Mouse (Mus musculus): ENCODE results near the gene Sub1. TPM values are rescaled to one million over a fixed set of nuclear protein-coding genes. Genes with fewer than 3 reads are reported as not detected.

The Sub1 gene
- total and polyA plus RNA-seq, 3 experiments = 7.5 to 90.7 (median 76.8) TPM

DNA sequence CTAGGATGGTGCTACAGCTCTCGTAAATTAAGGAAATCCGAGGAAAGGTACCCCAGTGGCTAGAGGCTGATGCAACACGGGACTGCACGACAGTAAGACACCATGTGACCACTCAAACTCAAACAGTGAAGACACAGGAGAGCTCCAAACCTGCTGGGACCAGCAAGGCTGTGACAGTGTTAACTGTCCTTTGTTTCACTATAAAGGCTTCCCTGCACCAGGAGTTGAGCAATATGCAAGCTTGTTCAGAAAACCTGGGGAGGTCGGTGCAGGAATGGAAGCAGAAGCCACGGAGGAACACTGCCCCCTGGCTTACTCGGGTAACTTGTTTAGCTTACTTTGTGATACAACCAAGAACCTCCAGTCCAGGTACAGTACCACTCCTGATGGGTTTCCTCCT lies 40.4 kb upstream of the Sub1 start:
- DNase-seq = no peak
- Histone ChIP-seq H3K27ac (no peak overlapping the region), H3K4me3 (no peak overlapping the region), H3K9ac (ENCODE audit: low read depth, low read length) (no peak overlapping the region), H3K36me3 (ENCODE audit: control insufficient read depth, insufficient read depth, low read length) (no peaks in the 10 kb centered on the region), H3K79me2 (replicated peaks; ENCODE audit: control insufficient read depth, insufficient read depth, low read length) (no peaks in the 10 kb centered on the region), H3K27me3 (ENCODE audit: control insufficient read depth, insufficient read depth, low read length) (no peaks in the 10 kb centered on the region), H3K4me1 (ENCODE audit: control insufficient read depth, insufficient read depth, low read length) (peaks cover 1% of the 10 kb centered on the region; the same call in 1 of the 2 replicates)
- TF ChIP-seq CTCF (IDR thresholded peaks at IDR 0.05) (peak; percentile 51), POLR2A (IDR thresholded peaks at IDR 0.05; ENCODE audit: insufficient read depth, low read depth, low read length) (no peak), EP300 (IDR thresholded peaks at IDR 0.05; ENCODE audit: insufficient read depth, low read depth, low read length) (no peak)
- WGBS = 46% methylated on average over 7 of the region's 7 CpGs
- intact Hi-C loops (cut with DNase I) = loop anchor here (5.0 kb wide), 1 partner anchor 45 kb away; no protein-coding TSS in a partner anchor

DNA sequence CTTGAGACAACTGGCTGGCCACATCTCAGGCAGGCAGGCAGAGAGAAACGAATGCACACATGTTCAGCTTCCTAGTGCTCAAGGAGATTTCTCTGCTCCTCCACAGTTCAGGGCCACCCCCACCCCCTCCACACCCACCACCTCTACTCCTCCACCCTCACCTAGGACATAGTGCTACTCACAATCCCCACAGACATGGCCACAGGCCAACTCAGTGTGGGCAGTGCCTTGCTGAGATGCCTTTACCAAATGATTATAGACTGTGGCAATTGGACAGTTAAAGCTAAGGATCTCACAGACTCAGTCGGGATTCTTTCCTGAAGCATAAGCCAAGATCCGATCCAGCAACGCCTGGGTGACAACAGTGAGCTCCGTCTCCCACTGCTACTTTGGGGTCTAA lies 39.9 kb upstream of the Sub1 start:
- intact Hi-C loops (cut with DNase I) = loop anchor here (5.0 kb wide), 1 partner anchor 44 kb away; no protein-coding TSS in a partner anchor
- H3K36me3 ChIP-seq (ENCODE audit: control insufficient read depth, insufficient read depth, low read length) = no peaks in the 10 kb centered on the region
- TF ChIP-seq EP300 (IDR thresholded peaks at IDR 0.05; ENCODE audit: insufficient read depth, low read depth, low read length) (no peak), POLR2A (IDR thresholded peaks at IDR 0.05; ENCODE audit: insufficient read depth, low read depth, low read length) (no peak), CTCF (IDR thresholded peaks at IDR 0.05) (no peak)
- DNase-seq = no peak
- WGBS = 52% methylated on average over 5 of the region's 5 CpGs
- no peaks in the 10 kb centered on the region for H3K27me3 ChIP-seq (ENCODE audit: control insufficient read depth, insufficient read depth, low read length)
- H3K27ac ChIP-seq = no peak overlapping the region
- no peak overlapping the region for H3K9ac ChIP-seq (ENCODE audit: low read depth, low read length)
- no peaks in the 10 kb centered on the region for H3K79me2 ChIP-seq (replicated peaks; ENCODE audit: control insufficient read depth, insufficient read depth, low read length)
- peaks cover 1% of the 10 kb centered on the region; the same call in 1 of the 2 replicates for H3K4me1 ChIP-seq (ENCODE audit: control insufficient read depth, insufficient read depth, low read length)
- no peak overlapping the region for H3K4me3 ChIP-seq

GRCm38 (mm10) chr15:12034317-12034716 lies 37.5 kb upstream of the Sub1 start:
- intact Hi-C loops (cut with DNase I) = no loop called here
- TF ChIP-seq EP300 (IDR thresholded peaks at IDR 0.05; ENCODE audit: insufficient read depth, low read depth, low read length) (no peak), CTCF (IDR thresholded peaks at IDR 0.05) (no peak), POLR2A (IDR thresholded peaks at IDR 0.05; ENCODE audit: insufficient read depth, low read depth, low read length) (no peak)
- Histone ChIP-seq H3K27ac (no peak overlapping the region), H3K4me1 (ENCODE audit: control insufficient read depth, insufficient read depth, low read length) (no peaks in the 10 kb centered on the region), H3K4me3 (no peak overlapping the region), H3K36me3 (ENCODE audit: control insufficient read depth, insufficient read depth, low read length) (no peaks in the 10 kb centered on the region), H3K79me2 (replicated peaks; ENCODE audit: control insufficient read depth, insufficient read depth, low read length) (no peaks in the 10 kb centered on the region), H3K27me3 (ENCODE audit: control insufficient read depth, insufficient read depth, low read length) (no peaks in the 10 kb centered on the region), H3K9ac (ENCODE audit: low read depth, low read length) (no peak overlapping the region)
- no peak for DNase-seq
- 84% methylated on average over 4 of the region's 4 CpGs for WGBS

DNA sequence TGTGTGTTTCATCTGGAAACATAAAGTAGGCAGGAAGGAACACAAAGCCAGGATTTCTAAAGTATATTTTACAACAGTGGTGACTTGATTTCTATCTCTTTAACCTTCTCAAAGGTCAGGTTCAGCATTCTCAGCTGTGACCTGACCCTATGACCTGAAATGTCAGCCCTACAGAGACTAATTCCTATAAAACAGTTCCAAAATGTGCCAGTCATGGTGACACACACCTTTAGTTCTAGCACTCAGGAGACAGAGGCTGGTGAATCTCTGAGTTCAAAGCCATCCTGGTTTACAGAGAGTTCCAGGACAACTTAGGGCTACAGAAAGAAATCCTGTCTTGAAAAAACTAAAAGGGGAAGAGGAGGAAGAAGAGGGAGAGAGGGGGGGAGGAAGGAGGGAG lies 36.4 kb upstream of the Sub1 start:
- DNase-seq = no peak
- H3K4me1 ChIP-seq (ENCODE audit: control insufficient read depth, insufficient read depth, low read length) = no peaks in the 10 kb centered on the region
- H3K36me3 ChIP-seq (ENCODE audit: control insufficient read depth, insufficient read depth, low read length) = no peaks in the 10 kb centered on the region
- H3K4me3 ChIP-seq = no peak overlapping the region
- H3K27me3 ChIP-seq (ENCODE audit: control insufficient read depth, insufficient read depth, low read length) = no peaks in the 10 kb centered on the region
- TF ChIP-seq CTCF (IDR thresholded peaks at IDR 0.05) (no peak), POLR2A (IDR thresholded peaks at IDR 0.05; ENCODE audit: insufficient read depth, low read depth, low read length) (no peak), EP300 (IDR thresholded peaks at IDR 0.05; ENCODE audit: insufficient read depth, low read depth, low read length) (no peak)
- intact Hi-C loops (cut with DNase I) = no loop called here
- no peak overlapping the region for H3K9ac ChIP-seq (ENCODE audit: low read depth, low read length)
- H3K79me2 ChIP-seq (replicated peaks; ENCODE audit: control insufficient read depth, insufficient read depth, low read length) = no peaks in the 10 kb centered on the region
- H3K27ac ChIP-seq = no peak overlapping the region

- Histone ChIP-seq H3K36me3 (ENCODE audit: control insufficient read depth, insufficient read depth, low read length) (no peaks in the 10 kb centered on the region; the same call in 1 of the 2 replicates), H3K27ac (no peak overlapping the region), H3K4me1 (ENCODE audit: control insufficient read depth, insufficient read depth, low read length) (no peaks in the 10 kb centered on the region), H3K79me2 (replicated peaks; ENCODE audit: control insufficient read depth, insufficient read depth, low read length) (no peaks in the 10 kb centered on the region), H3K27me3 (ENCODE audit: control insufficient read depth, insufficient read depth, low read length) (no peaks in the 10 kb centered on the region), H3K4me3 (no peak overlapping the region), H3K9ac (ENCODE audit: low read depth, low read length) (no peak overlapping the region)
- no peak for DNase-seq
- no peak for TF ChIP-seq EP300 (IDR thresholded peaks at IDR 0.05; ENCODE audit: insufficient read depth, low read depth, low read length)
- TF ChIP-seq POLR2A (IDR thresholded peaks at IDR 0.05; ENCODE audit: insufficient read depth, low read depth, low read length) = no peak
- no peak for TF ChIP-seq CTCF (IDR thresholded peaks at IDR 0.05)
- intact Hi-C loops (cut with DNase I) = no loop called here
- WGBS = 94% methylated on average over 3 of the region's 3 CpGs
Observed at GRCm38 (mm10) chr15:12032512-12032911, 35.7 kb upstream of the Sub1 start.

- no peak for TF ChIP-seq CTCF (IDR thresholded peaks at IDR 0.05)
- TF ChIP-seq EP300 (IDR thresholded peaks at IDR 0.05; ENCODE audit: insufficient read depth, low read depth, low read length) = no peak
- TF ChIP-seq POLR2A (IDR thresholded peaks at IDR 0.05; ENCODE audit: insufficient read depth, low read depth, low read length) = no peak
- Histone ChIP-seq H3K27ac (no peak overlapping the region), H3K9ac (ENCODE audit: low read depth, low read length) (no peak overlapping the region), H3K79me2 (replicated peaks; ENCODE audit: control insufficient read depth, insufficient read depth, low read length) (no peaks in the 10 kb centered on the region), H3K27me3 (ENCODE audit: control insufficient read depth, insufficient read depth, low read length) (no peaks in the 10 kb centered on the region), H3K4me3 (no peak overlapping the region), H3K36me3 (ENCODE audit: control insufficient read depth, insufficient read depth, low read length) (no peaks in the 10 kb centered on the region; the same call in 1 of the 2 replicates), H3K4me1 (ENCODE audit: control insufficient read depth, insufficient read depth, low read length) (no peaks in the 10 kb centered on the region)
- DNase-seq = no peak
- intact Hi-C loops (cut with DNase I) = no loop called here
- 75% methylated on average over 8 of the region's 8 CpGs for WGBS
Observed at GRCm38 (mm10) chr15:12031861-12032260, 35.1 kb upstream of the Sub1 start.
